Comparison of ENCODE assay signal across 1 mouse cellular context in the genomic region with DNA sequence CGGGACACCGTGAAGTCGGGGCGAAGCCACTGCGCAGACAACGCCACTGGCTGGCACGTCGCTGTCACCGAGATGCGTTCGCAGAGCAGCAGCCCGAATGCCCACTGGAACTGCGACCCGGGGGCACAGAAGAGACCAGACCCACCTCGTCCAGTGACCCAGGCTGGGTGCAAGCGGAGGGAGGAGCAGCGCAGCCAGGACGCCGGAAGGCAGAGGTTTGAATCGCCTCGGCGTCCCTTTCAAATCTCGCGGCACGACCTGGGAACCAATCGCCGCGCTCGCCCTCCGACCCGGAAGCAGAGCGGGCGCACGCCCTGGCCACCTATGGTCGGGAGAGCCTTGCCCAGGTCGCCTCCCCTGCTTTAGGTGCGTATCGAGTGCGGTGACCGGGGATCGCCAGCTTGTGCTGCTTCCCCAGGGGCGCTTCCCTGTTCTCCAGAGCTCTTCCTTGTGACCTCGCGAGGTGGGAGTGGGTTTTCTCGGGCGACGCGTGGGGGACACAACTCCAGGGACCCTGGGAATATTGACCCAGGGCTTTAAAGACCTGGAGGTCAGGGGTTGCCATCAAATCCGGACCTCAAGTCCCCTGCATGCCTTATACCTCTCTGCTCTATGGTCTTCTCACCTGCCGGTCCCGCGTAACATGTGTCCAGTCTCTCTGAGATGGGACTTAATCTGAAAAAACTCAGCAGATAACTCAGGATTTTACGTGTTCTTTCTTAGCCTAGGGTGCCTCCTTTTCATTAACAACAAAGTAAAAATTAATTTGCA.
TF ChIP-seq lines count a peak whose summit lies in the region.

Gene Parpbp (minus strand): TSS at position 235 of the 771 bp plus-strand sequence.
Gene Nup37 (plus strand): TSS at position 286 of the 771 bp plus-strand sequence.

TF ChIP-seq in CH12.LX, 34 proteins besides CTCF, POLR2A, EP300 and RAD21 (continued from another document):
- TF ChIP-seq ZNF384 (IDR thresholded peaks at IDR 0.05; ENCODE audit: low read depth, low read length) (no peak), SIN3A (IDR thresholded peaks at IDR 0.05; ENCODE audit: low read length) (peak; percentile 98), USF2 (conservative IDR thresholded peaks at IDR 0.05; ENCODE audit: low read depth, low read length) (no peak), TBP (conservative IDR thresholded peaks at IDR 0.05; ENCODE audit: low read depth, low read length) (peak; percentile 62; the same call in 1 of the 2 replicates), MAFK (IDR thresholded peaks at IDR 0.05; ENCODE audit: insufficient replicate concordance, low read length) (no peak), MEF2A (IDR thresholded peaks at IDR 0.05; ENCODE audit: borderline replicate concordance, low read depth, low read length) (peak; percentile 46; the same call in 1 of the 2 replicates), SMC3 (IDR thresholded peaks at IDR 0.05; ENCODE audit: low read depth, low read length) (no peak), CHD2 (IDR thresholded peaks at IDR 0.05; ENCODE audit: low read length) (peak; percentile 99), UBTF (IDR thresholded peaks at IDR 0.05; ENCODE audit: low read depth, low read length) (no peak), BHLHE40 (IDR thresholded peaks at IDR 0.05; ENCODE audit: low read depth, low read length) (peak; percentile 28; the same call in 1 of the 2 replicates), ELF1 (IDR thresholded peaks at IDR 0.05; ENCODE audit: low read depth, low read length) (peak; percentile 93), MYC (IDR thresholded peaks at IDR 0.05; ENCODE audit: low read depth, low read length) (peak; percentile 74; the same call in 1 of the 2 replicates), NRF1 (IDR thresholded peaks at IDR 0.05; ENCODE audit: low read depth, low read length) (peak; percentile 56; the same call in 1 of the 2 replicates), ZC3H11A (IDR thresholded peaks at IDR 0.05; ENCODE audit: low read depth, low read length) (no peak), E2F4 (IDR thresholded peaks at IDR 0.05; ENCODE audit: insufficient replicate concordance, low read depth, low read length) (peak; percentile 87; the same call in 1 of the 2 replicates), TCF12 (IDR thresholded peaks at IDR 0.05; ENCODE audit: low read depth, low read length) (peak; percentile 91), POLR2AphosphoS2 (IDR thresholded peaks at IDR 0.05; ENCODE audit: low read depth, low read length) (peak; percentile 72; the same call in 1 of the 2 replicates), ETS1 (conservative IDR thresholded peaks at IDR 0.05; ENCODE audit: low read depth, low read length) (no peak), ZKSCAN1 (IDR thresholded peaks at IDR 0.05; ENCODE audit: borderline replicate concordance, low read depth, low read length) (no peak), PAX5 (IDR thresholded peaks at IDR 0.05; ENCODE audit: low read length) (no peak), RCOR1 (conservative IDR thresholded peaks at IDR 0.05; ENCODE audit: low read depth, low read length) (no peak), MXI1 (IDR thresholded peaks at IDR 0.05; ENCODE audit: low read depth, low read length) (peak; percentile 92), HCFC1 (IDR thresholded peaks at IDR 0.05; ENCODE audit: low read depth, low read length) (peak; percentile 87), CHD1 (IDR thresholded peaks at IDR 0.05; ENCODE audit: low read depth, low read length) (no peak), KAT2A (IDR thresholded peaks at IDR 0.05; ENCODE audit: insufficient replicate concordance, low read length) (peak; percentile 84; the same call in 1 of the 2 replicates), ZMIZ1 (IDR thresholded peaks at IDR 0.05; ENCODE audit: low read depth, low read length) (peak; percentile 88), JUND (conservative IDR thresholded peaks at IDR 0.05; ENCODE audit: low read depth, low read length) (no peak), JUN (IDR thresholded peaks at IDR 0.05; ENCODE audit: insufficient read depth, low read depth, low read length) (no peak), USF1 (IDR thresholded peaks at IDR 0.05; ENCODE audit: low read depth, low read length) (no peak)
TF ChIP-seq in CH12.LX: peak in this region for 18.
